Mouse (Mus musculus) right cerebral cortex, postnatal 14 days (tissue): ENCODE measurements at regions not wholly inside any gene's neighbourhood (a gene's known extent, or its start where the extent isn't known, plus 50 kb on each side); places are given as distances from the start of the nearest gene placed in this dataset.

Source experiments
- DNase-seq: peaks from one replicate; pipeline ENCODE4 v3.0.0; 2022

DNA sequence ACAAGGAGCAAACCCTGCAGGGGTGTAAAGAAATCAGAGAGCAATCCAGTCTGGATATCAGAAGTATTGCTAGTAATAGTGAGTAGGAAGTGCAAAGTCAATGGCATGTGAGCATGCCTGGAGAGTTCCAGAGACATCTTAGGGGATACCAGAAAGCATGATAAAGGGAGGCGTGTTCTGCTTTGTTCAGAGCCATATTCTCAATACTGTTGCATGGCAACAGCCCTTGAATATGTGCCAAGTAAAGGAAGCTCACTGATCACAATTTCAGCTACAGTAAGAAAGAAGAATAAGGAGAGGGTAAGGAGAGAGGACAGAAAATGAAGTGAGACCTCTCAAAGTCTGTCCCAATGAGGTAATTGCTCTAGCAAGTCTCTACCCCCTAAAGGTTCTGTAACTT, 92.1 kb upstream of the Thrb start:
- DNase-seq: no peak

DNA sequence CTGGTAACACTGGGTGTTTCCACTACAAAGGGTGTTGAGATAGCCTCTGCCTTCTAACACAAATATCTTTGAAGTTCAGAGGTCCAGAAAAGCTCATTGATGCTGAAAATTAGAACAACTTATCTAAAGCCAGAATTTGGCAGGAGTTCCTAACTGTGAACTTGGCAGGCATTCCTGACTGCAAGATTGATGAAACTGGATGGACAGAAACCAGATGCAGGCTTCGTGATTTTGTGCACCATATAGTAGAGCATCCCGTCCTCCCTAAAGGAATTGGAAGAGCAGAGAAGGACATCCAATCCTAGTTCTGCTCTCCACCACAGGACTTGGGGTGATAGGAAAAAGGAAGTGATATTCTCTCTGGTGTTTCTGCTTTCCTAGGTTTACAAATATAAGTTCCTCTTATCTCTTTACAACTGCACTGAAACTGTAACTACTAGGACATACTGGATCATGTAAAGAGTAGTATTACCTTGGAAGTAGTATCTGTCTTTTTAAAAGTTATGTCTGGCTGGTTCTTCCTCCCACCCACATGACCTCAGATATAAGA, 90.9 kb upstream of the Thrb start:
- DNase-seq: no peak

DNA sequence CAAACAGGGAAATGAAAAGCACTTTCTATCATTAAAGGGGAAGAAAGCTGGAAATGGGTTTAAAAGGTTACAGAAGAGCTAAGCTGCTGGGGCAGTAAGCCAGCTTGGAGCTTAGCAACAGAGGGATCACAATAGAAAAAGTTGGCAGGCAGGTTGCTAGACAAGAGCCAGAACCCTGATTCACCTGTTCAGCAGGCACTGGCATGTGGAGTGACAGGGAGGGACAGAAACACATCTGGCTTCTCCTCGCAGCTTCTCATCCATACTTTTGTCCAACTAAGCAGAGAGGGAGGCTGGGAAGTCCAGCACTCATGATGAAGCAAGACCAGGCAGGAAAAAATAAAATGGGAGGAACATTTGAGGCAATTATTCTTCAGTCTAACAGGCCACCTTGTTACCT, 81.3 kb upstream of the Thrb start:
- no peak for DNase-seq

DNA sequence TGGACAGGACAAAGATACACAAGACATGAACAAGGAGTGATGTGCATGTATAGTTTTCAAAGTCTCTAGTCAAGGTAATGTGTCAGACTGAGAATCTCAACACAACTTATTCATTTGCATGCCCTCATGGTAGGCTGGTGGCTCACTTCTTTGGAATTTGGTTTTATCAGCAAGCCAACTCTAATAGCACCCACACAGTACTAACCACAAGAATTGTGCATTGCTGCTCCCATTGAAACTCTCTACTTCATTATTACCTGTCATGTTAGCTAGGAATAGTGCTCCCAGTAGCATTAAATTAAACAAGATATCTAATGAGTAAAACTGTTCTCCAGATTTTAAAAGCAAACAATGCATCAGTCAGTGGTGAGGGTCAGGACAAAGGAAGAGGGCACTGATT, 70.5 kb upstream of the Thrb start:
- DNase-seq: no peak

DNA sequence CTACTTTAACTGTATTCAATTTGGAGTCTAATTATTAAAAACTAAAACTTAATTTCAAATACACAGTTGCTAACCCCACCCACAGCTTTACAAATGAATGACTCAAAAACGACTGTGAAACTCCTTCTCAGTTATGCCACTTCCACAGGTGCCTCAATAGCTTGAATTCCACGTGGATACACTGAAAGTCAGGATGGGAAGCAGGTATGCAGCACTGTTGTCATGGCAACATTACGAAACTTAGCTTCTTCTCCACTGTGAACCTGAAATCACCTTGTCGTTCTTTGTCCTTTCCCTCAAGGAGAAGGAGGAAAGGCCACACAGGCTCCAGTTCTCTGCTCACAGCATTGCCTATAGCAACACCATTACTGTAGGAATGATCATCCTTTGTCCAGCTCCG, 60.5 kb upstream of the Thrb start:
- no peak for DNase-seq

DNA sequence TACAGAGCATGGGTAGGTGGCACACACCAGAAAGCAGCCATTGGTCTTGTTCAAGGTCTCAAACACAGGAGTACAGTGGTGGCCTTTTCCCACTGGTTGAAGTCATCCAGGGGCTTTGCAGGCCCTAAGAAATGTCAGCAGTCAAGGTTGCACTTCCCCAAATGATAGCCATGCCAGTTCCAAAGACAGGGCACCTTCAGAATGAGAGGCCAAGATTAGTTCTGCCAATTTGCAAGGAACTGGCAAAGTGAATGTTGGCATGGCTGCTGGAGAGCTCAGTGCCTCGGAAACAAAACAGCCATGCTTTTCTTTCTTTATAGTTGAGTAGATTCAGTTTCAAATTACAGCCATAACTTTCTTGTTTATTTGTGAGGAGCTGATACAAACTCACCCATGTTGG, 57.7 kb upstream of the Thrb start:
- DNase-seq: no peak

DNA sequence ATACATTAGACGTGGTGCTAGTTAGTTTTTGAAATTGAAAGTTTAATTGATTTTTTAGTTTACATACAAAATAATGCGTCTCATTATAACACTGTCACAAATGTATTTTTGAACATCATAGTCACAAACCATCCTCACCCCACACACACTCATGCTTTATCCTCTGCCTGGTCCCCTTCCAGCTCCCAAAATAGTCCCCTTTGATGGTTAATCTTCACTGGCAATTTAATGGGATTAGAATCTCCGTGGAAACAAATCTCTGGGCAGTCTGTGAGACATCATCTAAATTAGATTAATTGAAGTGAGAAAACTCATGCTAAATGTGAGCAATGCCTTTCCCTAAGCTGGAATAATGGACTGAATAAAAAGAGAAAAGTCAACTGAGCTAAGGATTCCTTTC, 54.0 kb upstream of the Thrb start:
- no peak for DNase-seq

DNA sequence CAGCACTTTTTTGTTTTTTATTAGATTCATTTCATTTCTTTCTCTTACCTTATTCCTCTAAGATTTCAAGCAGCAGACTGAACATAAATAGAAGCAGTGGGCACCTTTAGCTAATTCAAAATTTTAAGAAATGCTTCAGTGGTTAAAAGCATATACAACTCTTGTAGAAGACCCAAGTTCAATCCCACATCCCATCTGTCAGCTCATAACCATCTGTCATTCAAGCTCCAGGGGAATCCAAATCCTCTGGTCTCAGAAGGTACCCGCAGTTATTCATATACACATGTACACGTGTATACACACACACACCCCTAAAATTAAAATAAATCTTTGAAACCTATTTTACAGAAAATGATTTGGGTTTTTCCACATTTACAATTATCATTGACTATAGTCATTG, 52.9 kb upstream of the Thrb start:
- no peak for DNase-seq
